Mouse (Mus musculus) erythroblast, embryonic 14.5 days (primary cell): Measurements from ENCODE around the gene Thap4.

ENCODE experiments used
- GATA1 ChIP-seq: IDR thresholded peaks from 2 replicates; pipeline ENCODE4 v1.6.1; 2012; ENCODE audit warnings: low read length, inconsistent platforms, mixed read lengths
- TAL1 ChIP-seq: IDR thresholded peaks from 3 replicates; pipeline ENCODE4 v1.6.1; 2012; ENCODE audit warnings: low read length, inconsistent platforms, mixed read lengths

DNA sequence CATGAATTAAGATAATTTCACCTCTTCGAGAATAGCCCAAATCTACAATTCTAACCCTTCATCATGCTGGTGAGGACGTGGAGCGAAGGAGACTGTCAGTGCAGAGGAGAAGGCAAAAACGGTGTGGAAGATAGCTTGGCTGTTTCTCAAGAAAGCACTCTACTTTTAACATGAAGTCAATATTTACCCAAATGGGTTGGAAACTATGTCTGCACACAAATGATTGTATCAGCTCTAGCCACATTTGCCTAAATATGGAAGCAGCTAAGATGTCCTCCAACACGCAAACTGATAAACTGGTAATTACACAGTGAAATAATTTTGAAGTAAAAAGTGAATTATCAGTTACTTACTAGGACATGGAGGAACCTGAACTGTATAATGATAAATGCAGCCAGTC, 48.1 kb upstream of the Thap4 start:
- TF ChIP-seq TAL1 (0 out of 3 replicates have a peak, but pooled peaks have one; percentile 19), GATA1 (0 out of 2 replicates have a peak, but pooled peaks have one; percentile 24)
